In the genomic region with DNA sequence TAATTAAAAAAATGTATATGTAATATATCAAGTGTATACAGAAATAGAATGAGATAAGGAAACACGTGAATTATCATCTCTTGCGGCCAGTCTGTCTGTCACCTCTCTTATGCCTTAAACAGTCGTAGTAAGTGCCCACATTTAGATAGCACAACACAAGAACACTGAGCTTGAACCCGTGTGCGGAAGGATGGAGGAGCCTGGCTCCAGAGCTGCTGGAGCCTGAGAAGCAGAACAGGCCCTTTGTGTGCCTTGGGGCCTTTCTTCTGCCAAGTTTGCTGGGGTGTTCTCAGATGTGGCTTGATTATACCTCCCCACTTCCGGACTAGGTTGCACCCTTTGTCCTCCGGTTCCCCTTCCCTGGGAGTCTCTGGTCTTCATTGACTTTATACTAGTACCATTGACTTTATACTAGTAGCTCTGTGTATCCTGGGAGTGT, we compare ENCODE assay signal across 8 mouse cellular contexts. TPM values are rescaled to one million over a fixed set of nuclear protein-coding genes. Genes with fewer than 3 reads are reported as not detected.
A peak's percentile ranks its signal among the peaks of the same experiment; 100 is the strongest.
DNase-seq lines count a peak whose midpoint lies in the region; ATAC-seq lines count a peak whose summit lies in the region.

No protein-coding gene starts in this region.

- peaks cover 16% of the 10 kb centered on the region for H3K36me3 ChIP-seq in heart, embryonic 13.5 days
- peaks cover 23% of the 10 kb centered on the region for H3K36me3 ChIP-seq in limb, embryonic 10.5 days
- H3K36me3 ChIP-seq in midbrain, embryonic 10.5 days = peaks cover 32% of the 10 kb centered on the region

- peak; percentile 25 for DNase-seq in retina, postnatal 1 day
- DNase-seq in retina, embryonic 14.5 days (ENCODE audit: low spot score) = no peak
- DNase-seq in cerebellum, postnatal 10 days = peak; percentile 45 to 50
- no peak for DNase-seq in limb, embryonic 10.5 days (ENCODE audit: low spot score)
- peak; percentile 35 for DNase-seq in midbrain, embryonic 10.5 days (ENCODE audit: low spot score)
- peak; percentile 82 for DNase-seq in thymus, postnatal 14 days
- DNase-seq in left cerebral cortex, adult 11 months (ENCODE audit: low spot score) = no peak

- peak overlapping the region; percentile 5; the same call in 1 of the 2 replicates for H3K4me3 ChIP-seq in heart, embryonic 13.5 days
- peak overlapping the region; percentile 15; the same call in 1 of the 2 replicates for H3K4me3 ChIP-seq in limb, embryonic 10.5 days
- peak overlapping the region; percentile 25 for H3K4me3 ChIP-seq in midbrain, embryonic 10.5 days

- H3K27me3 ChIP-seq in heart, embryonic 13.5 days (replicated peaks) = no peaks in the 10 kb centered on the region
- H3K27me3 ChIP-seq in limb, embryonic 10.5 days (ENCODE audit: low read depth, poor library complexity, severe bottlenecking) = no peaks in the 10 kb centered on the region
- no peaks in the 10 kb centered on the region for H3K27me3 ChIP-seq in midbrain, embryonic 10.5 days (ENCODE audit: low read depth, poor library complexity, severe bottlenecking)

- H3K4me1 ChIP-seq in heart, embryonic 13.5 days = peaks cover 67% of the 10 kb centered on the region
- H3K4me1 ChIP-seq in limb, embryonic 10.5 days = peaks cover 19% of the 10 kb centered on the region
- peaks cover 44% of the 10 kb centered on the region for H3K4me1 ChIP-seq in midbrain, embryonic 10.5 days

- ATAC-seq in heart, embryonic 13.5 days (ENCODE audit: extremely low read depth, insufficient number of reproducible peaks, low FRiP score, low TSS enrichment) = no peak

- 12% methylated on average over 7 of the region's 7 CpGs for WGBS in heart, embryonic 13.5 days
- WGBS in limb, embryonic 10.5 days = 74% methylated on average over 7 of the region's 7 CpGs
- 65% methylated on average over 7 of the region's 7 CpGs for WGBS in midbrain, embryonic 10.5 days

- H3K27ac ChIP-seq in heart, embryonic 13.5 days (replicated peaks) = peak overlapping the region; percentile 94
- H3K27ac ChIP-seq in limb, embryonic 10.5 days = peak overlapping the region; percentile 87
- H3K27ac ChIP-seq in midbrain, embryonic 10.5 days (replicated peaks) = peak overlapping the region; percentile 88

- H3K9me3 ChIP-seq in heart, embryonic 13.5 days = peaks cover 6% of the 10 kb centered on the region
- H3K9me3 ChIP-seq in limb, embryonic 10.5 days (replicated peaks) = 0 out of 2 replicates have a peak, but pooled peaks cover 2% of the 10 kb centered on the region
- H3K9me3 ChIP-seq in midbrain, embryonic 10.5 days (replicated peaks) = peaks cover 19% of the 10 kb centered on the region

- peak overlapping the region; percentile 57; the same call in 1 of the 2 replicates for H3K9ac ChIP-seq in heart, embryonic 13.5 days

- H3K4me2 ChIP-seq in heart, embryonic 13.5 days = peak overlapping the region; percentile 52

RNA-seq across cellular contexts. Expression of a gene that starts 25.8 kb away (rescaled TPM):
- 31.6 and 33.7 TPM in 2 replicates for polyA plus RNA-seq in heart, embryonic 13.5 days (2015; fragmentation: Nextera tagmentation; extraction: Ambion mirVana)
- 40.0 and 49.9 TPM in 2 replicates for polyA plus RNA-seq in limb, embryonic 10.5 days (2016; fragmentation: Nextera tagmentation; extraction: Ambion mirVana)
- 37.4 and 45.7 TPM in 2 replicates for polyA plus RNA-seq in midbrain, embryonic 10.5 days (2016; fragmentation: Nextera tagmentation; extraction: Ambion mirVana)

Comparison
In these comparisons a context has a peak if more than half of its experiments do, and no peak if none do; other contexts are left out.
1. DNase-seq: peak in retina, postnatal 1 day (single experiment), cerebellum, postnatal 10 days (2 of 2), midbrain, embryonic 10.5 days (single experiment) and thymus, postnatal 14 days (single experiment); none in retina, embryonic 14.5 days (single experiment), limb, embryonic 10.5 days (single experiment) and left cerebral cortex, adult 11 months (single experiment).
2. Peak in every context shown above with its lines, with median percentiles within 50 percentile points of each other: H3K27ac ChIP-seq and H3K4me3 ChIP-seq.